Mouse (Mus musculus) macrophage (primary cell): ENCODE measurements around the gene Pcsk7. TPM values are rescaled to one million over a fixed set of nuclear protein-coding genes. Genes with fewer than 3 reads are reported as not detected.
A peak's percentile ranks its signal among the peaks of the same experiment; 100 is the strongest.

Source experiments
- H3K27ac ChIP-seq: fragments of 350-480 bp; formaldehyde crosslinking; 2 replicates; pipeline ENCODE4 v1.9.0; 2021
- H3K36me3 ChIP-seq: fragments of 350-480 bp; formaldehyde crosslinking; 2 replicates; pipeline ENCODE4 v1.9.0; 2021; ENCODE audit errors: inconsistent target
- H3K4me3 ChIP-seq: fragments of 350-480 bp; formaldehyde crosslinking; 2 replicates; pipeline ENCODE4 v1.9.0; 2021; ENCODE audit errors: inconsistent target
- H3K79me2 ChIP-seq: fragments of 350-480 bp; formaldehyde crosslinking; 2 replicates; pipeline ENCODE4 v1.9.0; 2021; ENCODE audit errors: inconsistent target
- WGBS: methylation state at CpG from one replicate; pipeline ENCODE4 v1.1.7; 2026; ENCODE audit warnings: inconsistent platforms; ENCODE audit not compliant: missing documents; 5-methylcytosine and 5-hydroxymethylcytosine counted together
- polyA plus RNA-seq: library from polyadenylated mRNA; stranded (reverse); fragments of 250-400 nt; gene quantifications from 3 replicates; pipeline ENCODE4 v1.2.4, GENCODE M21; 2018; ENCODE audit warnings: inconsistent platforms

The Pcsk7 gene
- polyA plus RNA-seq, 1 experiment from 2014 or later, result 11.9 TPM

- no peak overlapping the region for H3K27ac ChIP-seq
- H3K36me3 ChIP-seq, result peaks cover 79% of the 10 kb centered on the region
- WGBS, result 91% methylated on average over 1 of the region's 1 CpGs
- no peak overlapping the region for H3K4me3 ChIP-seq
- H3K79me2 ChIP-seq, result no peaks in the 10 kb centered on the region
Measured at GRCm38 (mm10) chr9:45919895-45920294, 13.6 kb downstream of the Pcsk7 start.

- no peak overlapping the region for H3K4me3 ChIP-seq
- no peak overlapping the region for H3K27ac ChIP-seq
- H3K36me3 ChIP-seq, result peaks cover 37% of the 10 kb centered on the region
- H3K79me2 ChIP-seq, result no peaks in the 10 kb centered on the region
- WGBS, result 94% methylated on average over 5 of the region's 5 CpGs
Measured at GRCm38 (mm10) chr9:45929285-45929684, 23.0 kb downstream of the Pcsk7 start.

GRCm38 (mm10) chr9:45931958-45932357 lies 25.7 kb downstream of the Pcsk7 start:
- WGBS, result 0% methylated on average over 1 of the region's 1 CpGs
- Histone ChIP-seq H3K4me3 (no peak overlapping the region), H3K79me2 (no peaks in the 10 kb centered on the region), H3K27ac (no peak overlapping the region), H3K36me3 (peaks cover 19% of the 10 kb centered on the region)

GRCm38 (mm10) chr9:45932571-45933415 lies 26.5 kb downstream of the Pcsk7 start:
- WGBS, result 83% methylated on average over 11 of the region's 11 CpGs
- Histone ChIP-seq H3K36me3 (peaks cover 11% of the 10 kb centered on the region), H3K79me2 (no peaks in the 10 kb centered on the region), H3K27ac (no peak overlapping the region), H3K4me3 (no peak overlapping the region)

GRCm38 (mm10) chr9:45935628-45936210 lies 29.4 kb downstream of the Pcsk7 start, which contains the start of gene Tagln:
Gene Tagln (minus strand): TSS chr9:45936058.
- Histone ChIP-seq H3K27ac (no peak within 1 kb of the TSS), H3K4me3 (no peak within 1 kb of the TSS), H3K79me2 (no peaks in the 10 kb centered on the region), H3K36me3 (peaks cover 18% of the 10 kb centered on the region; the same call in 1 of the 2 replicates)
- 66% methylated on average over 21 of the region's 21 CpGs for WGBS

GRCm38 (mm10) chr9:45936883-45937282 lies 30.6 kb downstream of the Pcsk7 start:
- Histone ChIP-seq H3K36me3 (peaks cover 23% of the 10 kb centered on the region; the same call in 1 of the 2 replicates), H3K27ac (no peak overlapping the region), H3K4me3 (no peak overlapping the region), H3K79me2 (no peaks in the 10 kb centered on the region)
- WGBS, result 44% methylated on average over 3 of the region's 3 CpGs

- Histone ChIP-seq H3K4me3 (no peak overlapping the region), H3K79me2 (no peaks in the 10 kb centered on the region), H3K36me3 (peaks cover 35% of the 10 kb centered on the region), H3K27ac (no peak overlapping the region)
- WGBS, result 95% methylated on average over 8 of the region's 8 CpGs
Measured at GRCm38 (mm10) chr9:45938088-45938487, 31.8 kb downstream of the Pcsk7 start.

GRCm38 (mm10) chr9:45938952-45939637 lies 32.8 kb downstream of the Pcsk7 start:
- Histone ChIP-seq H3K27ac (no peak overlapping the region), H3K36me3 (peaks cover 42% of the 10 kb centered on the region), H3K4me3 (no peak overlapping the region), H3K79me2 (no peaks in the 10 kb centered on the region)
- WGBS, result 77% methylated on average over 15 of the region's 15 CpGs

GRCm38 (mm10) chr9:45939794-45940193 lies 33.5 kb downstream of the Pcsk7 start:
- no peak overlapping the region for H3K4me3 ChIP-seq
- H3K27ac ChIP-seq, result no peak overlapping the region
- WGBS, result 90% methylated on average over 6 of the region's 6 CpGs
- H3K79me2 ChIP-seq, result no peaks in the 10 kb centered on the region
- peaks cover 47% of the 10 kb centered on the region for H3K36me3 ChIP-seq

- Histone ChIP-seq H3K27ac (no peak overlapping the region), H3K79me2 (no peaks in the 10 kb centered on the region), H3K4me3 (no peak overlapping the region), H3K36me3 (peaks cover 49% of the 10 kb centered on the region)
- WGBS, result 93% methylated on average over 18 of the region's 18 CpGs
Measured at GRCm38 (mm10) chr9:45941329-45941888, 35.1 kb downstream of the Pcsk7 start.

GRCm38 (mm10) chr9:45942464-45942863 lies 36.2 kb downstream of the Pcsk7 start:
- Histone ChIP-seq H3K27ac (no peak overlapping the region), H3K36me3 (peaks cover 60% of the 10 kb centered on the region), H3K79me2 (no peaks in the 10 kb centered on the region), H3K4me3 (no peak overlapping the region)
- WGBS, result 94% methylated on average over 16 of the region's 16 CpGs

GRCm38 (mm10) chr9:45942916-45943315 lies 36.6 kb downstream of the Pcsk7 start:
- Histone ChIP-seq H3K4me3 (no peak overlapping the region), H3K79me2 (no peaks in the 10 kb centered on the region), H3K27ac (no peak overlapping the region), H3K36me3 (peaks cover 64% of the 10 kb centered on the region)
- WGBS, result 91% methylated on average over 6 of the region's 8 CpGs

- H3K27ac ChIP-seq, result 0 out of 2 replicates have a peak overlapping the region, but pooled peaks have one; percentile 10
- H3K79me2 ChIP-seq, result no peaks in the 10 kb centered on the region
- no peak overlapping the region for H3K4me3 ChIP-seq
- WGBS, result 91% methylated on average over 8 of the region's 8 CpGs
- peaks cover 64% of the 10 kb centered on the region for H3K36me3 ChIP-seq
Measured at GRCm38 (mm10) chr9:45943628-45944505, 37.6 kb downstream of the Pcsk7 start.
